Mouse (Mus musculus): Measurements from ENCODE around the gene Aig1. TPM values are rescaled to one million over a fixed set of nuclear protein-coding genes. Genes with fewer than 3 reads are reported as not detected.
A peak's percentile ranks its signal among the peaks of the same experiment; 100 is the strongest.

Aig1 gene
- total and polyA plus RNA-seq, 3 experiments, result 54.5 to 71.0 (median 62.8) TPM

DNA sequence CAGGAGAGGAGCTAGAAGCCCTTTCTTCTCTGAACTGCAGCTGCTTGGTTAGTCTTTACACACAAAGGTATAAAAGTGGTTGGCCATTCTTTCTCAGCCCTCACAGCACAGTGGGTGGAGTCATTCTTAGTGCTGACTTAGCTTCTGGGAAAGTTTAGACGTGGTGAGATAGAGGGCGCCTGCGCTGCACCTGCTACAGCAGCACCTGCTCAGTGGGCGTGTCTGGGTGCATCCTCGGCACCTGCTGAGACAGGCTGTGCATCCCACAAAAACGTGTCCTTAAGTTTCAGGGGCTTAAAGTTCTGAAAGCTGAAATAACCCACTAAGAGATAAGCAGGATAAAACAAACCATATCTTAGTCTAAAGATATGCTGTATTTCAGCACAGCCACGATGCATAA, 227.0 kb downstream of the Aig1 start:
- DNase-seq, result no peak
- TF ChIP-seq EP300 (IDR thresholded peaks at IDR 0.05; ENCODE audit: insufficient read depth, low read depth, low read length), result no peak
- no peak for TF ChIP-seq POLR2A (IDR thresholded peaks at IDR 0.05; ENCODE audit: insufficient read depth, low read depth, low read length)
- peak; percentile 36 for TF ChIP-seq CTCF (IDR thresholded peaks at IDR 0.05)
- intact Hi-C loops (cut with DNase I), result no loop called here

GRCm38 (mm10) chr10:13631796-13632195, 237.0 kb downstream of the Aig1 start:
- 33% methylated on average over 3 of the region's 3 CpGs for WGBS
- no peak overlapping the region for H3K9ac ChIP-seq (ENCODE audit: low read depth, low read length)
- H3K36me3 ChIP-seq (ENCODE audit: control insufficient read depth, insufficient read depth, low read length), result no peaks in the 10 kb centered on the region
- no peak overlapping the region for H3K4me3 ChIP-seq
- intact Hi-C loops (cut with DNase I), result no loop called here
- H3K79me2 ChIP-seq (replicated peaks; ENCODE audit: control insufficient read depth, insufficient read depth, low read length), result no peaks in the 10 kb centered on the region
- no peaks in the 10 kb centered on the region for H3K27me3 ChIP-seq (ENCODE audit: control insufficient read depth, insufficient read depth, low read length)
- TF ChIP-seq EP300 (IDR thresholded peaks at IDR 0.05; ENCODE audit: insufficient read depth, low read depth, low read length), result no peak
- no peak for TF ChIP-seq POLR2A (IDR thresholded peaks at IDR 0.05; ENCODE audit: insufficient read depth, low read depth, low read length)
- no peak for TF ChIP-seq CTCF (IDR thresholded peaks at IDR 0.05)
- no peaks in the 10 kb centered on the region for H3K4me1 ChIP-seq (ENCODE audit: control insufficient read depth, insufficient read depth, low read length)
- no peak for DNase-seq
- no peak overlapping the region for H3K27ac ChIP-seq

More for the DNA sequence above, 227.0 kb downstream of the Aig1 start:
- Histone ChIP-seq H3K9ac (ENCODE audit: low read depth, low read length) (no peak overlapping the region), H3K4me1 (ENCODE audit: control insufficient read depth, insufficient read depth, low read length) (no peaks in the 10 kb centered on the region), H3K27ac (no peak overlapping the region), H3K27me3 (ENCODE audit: control insufficient read depth, insufficient read depth, low read length) (no peaks in the 10 kb centered on the region), H3K4me3 (no peak overlapping the region), H3K36me3 (ENCODE audit: control insufficient read depth, insufficient read depth, low read length) (no peaks in the 10 kb centered on the region), H3K79me2 (replicated peaks; ENCODE audit: control insufficient read depth, insufficient read depth, low read length) (no peaks in the 10 kb centered on the region)
- WGBS, result 17% methylated on average over 7 of the region's 7 CpGs

DNA sequence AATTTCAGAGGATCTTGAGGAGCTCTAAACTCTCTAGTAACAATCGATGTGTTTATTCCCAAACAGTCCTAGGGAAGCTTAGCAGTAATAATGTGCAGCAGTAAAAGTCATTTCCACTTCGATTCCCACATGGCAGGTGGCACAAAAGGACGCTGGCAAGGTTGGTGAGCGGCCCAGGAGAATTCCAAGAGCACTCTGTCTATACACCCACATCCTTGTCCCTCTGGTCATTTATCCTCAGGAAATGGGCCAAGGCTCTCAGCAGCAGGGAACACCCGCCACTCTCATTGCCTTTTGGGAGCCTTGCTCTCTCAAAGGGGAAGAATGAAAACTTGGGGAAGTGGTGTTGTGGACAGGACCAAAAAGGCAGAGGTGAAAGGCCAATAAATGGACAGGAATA, 245.0 kb downstream of the Aig1 start:
- no peak for DNase-seq
- no peak overlapping the region for H3K9ac ChIP-seq (ENCODE audit: low read depth, low read length)
- intact Hi-C loops (cut with DNase I), result no loop called here
- no peak overlapping the region for H3K4me3 ChIP-seq
- TF ChIP-seq POLR2A (IDR thresholded peaks at IDR 0.05; ENCODE audit: insufficient read depth, low read depth, low read length) (no peak), EP300 (IDR thresholded peaks at IDR 0.05; ENCODE audit: insufficient read depth, low read depth, low read length) (no peak), CTCF (IDR thresholded peaks at IDR 0.05) (no peak)
- no peaks in the 10 kb centered on the region for H3K79me2 ChIP-seq (replicated peaks; ENCODE audit: control insufficient read depth, insufficient read depth, low read length)
- no peaks in the 10 kb centered on the region for H3K36me3 ChIP-seq (ENCODE audit: control insufficient read depth, insufficient read depth, low read length)
- no peaks in the 10 kb centered on the region for H3K27me3 ChIP-seq (ENCODE audit: control insufficient read depth, insufficient read depth, low read length)
- WGBS, result 80% methylated on average over 5 of the region's 5 CpGs
- no peaks in the 10 kb centered on the region for H3K4me1 ChIP-seq (ENCODE audit: control insufficient read depth, insufficient read depth, low read length)
- H3K27ac ChIP-seq, result no peak overlapping the region

DNA sequence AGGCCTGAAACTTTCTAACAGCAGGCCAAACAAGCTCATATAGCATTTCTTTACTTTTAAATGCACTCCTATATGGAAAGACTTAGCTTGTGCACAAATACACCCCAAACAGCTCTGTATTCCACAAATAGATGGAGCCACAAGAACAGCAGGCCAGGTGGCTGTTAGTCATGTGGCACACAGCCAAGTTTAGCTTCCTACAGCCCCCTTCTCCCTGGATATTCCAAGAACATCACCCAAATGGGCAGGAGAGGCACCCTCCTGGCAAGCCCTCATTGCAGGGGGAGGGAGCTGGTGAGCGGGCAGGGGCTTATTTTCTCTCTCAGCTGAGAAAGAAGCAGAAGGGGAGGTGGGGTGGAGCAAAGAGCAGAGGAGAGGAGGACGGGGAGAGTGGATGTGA, 267.9 kb downstream of the Aig1 start:
- TF ChIP-seq POLR2A (IDR thresholded peaks at IDR 0.05; ENCODE audit: insufficient read depth, low read depth, low read length), result no peak
- no peak for TF ChIP-seq CTCF (IDR thresholded peaks at IDR 0.05)
- no peak for TF ChIP-seq EP300 (IDR thresholded peaks at IDR 0.05; ENCODE audit: insufficient read depth, low read depth, low read length)
- intact Hi-C loops (cut with DNase I), result no loop called here
- no peak overlapping the region for H3K4me3 ChIP-seq
- no peaks in the 10 kb centered on the region; the same call in 1 of the 2 replicates for H3K4me1 ChIP-seq (ENCODE audit: control insufficient read depth, insufficient read depth, low read length)
- H3K27me3 ChIP-seq (ENCODE audit: control insufficient read depth, insufficient read depth, low read length), result no peaks in the 10 kb centered on the region
- no peaks in the 10 kb centered on the region for H3K36me3 ChIP-seq (ENCODE audit: control insufficient read depth, insufficient read depth, low read length)
- no peak overlapping the region for H3K27ac ChIP-seq
- 63% methylated on average over 2 of the region's 2 CpGs for WGBS
- no peak for DNase-seq
- no peak overlapping the region for H3K9ac ChIP-seq (ENCODE audit: low read depth, low read length)
- no peaks in the 10 kb centered on the region for H3K79me2 ChIP-seq (replicated peaks; ENCODE audit: control insufficient read depth, insufficient read depth, low read length)

DNA sequence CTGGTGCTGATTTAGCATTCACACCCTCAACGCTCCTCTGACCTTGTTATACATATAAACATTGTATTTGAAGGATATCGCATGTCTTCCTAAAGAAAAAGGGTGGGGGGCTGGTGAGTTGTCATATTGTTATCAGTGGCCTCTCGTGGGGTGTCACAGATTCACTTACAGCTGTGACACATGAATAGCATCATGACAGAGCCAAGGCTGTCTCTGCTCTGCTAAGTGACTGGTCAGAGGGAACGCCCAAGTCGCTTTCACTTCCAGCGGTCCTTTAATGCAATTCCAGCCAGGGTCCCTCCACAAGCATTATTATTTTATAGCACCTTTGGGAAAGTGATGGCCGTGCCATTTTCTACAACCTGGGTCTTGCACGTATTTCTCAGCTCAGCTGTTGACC, 271.3 kb downstream of the Aig1 start:
- WGBS, result 73% methylated on average over 8 of the region's 8 CpGs
- Histone ChIP-seq H3K27me3 (ENCODE audit: control insufficient read depth, insufficient read depth, low read length) (no peaks in the 10 kb centered on the region), H3K36me3 (ENCODE audit: control insufficient read depth, insufficient read depth, low read length) (no peaks in the 10 kb centered on the region), H3K4me3 (no peak overlapping the region), H3K79me2 (replicated peaks; ENCODE audit: control insufficient read depth, insufficient read depth, low read length) (no peaks in the 10 kb centered on the region), H3K4me1 (ENCODE audit: control insufficient read depth, insufficient read depth, low read length) (no peaks in the 10 kb centered on the region; the same call in 1 of the 2 replicates), H3K27ac (no peak overlapping the region), H3K9ac (ENCODE audit: low read depth, low read length) (no peak overlapping the region)
- intact Hi-C loops (cut with DNase I), result no loop called here
- no peak for DNase-seq
- TF ChIP-seq POLR2A (IDR thresholded peaks at IDR 0.05; ENCODE audit: insufficient read depth, low read depth, low read length) (no peak), EP300 (IDR thresholded peaks at IDR 0.05; ENCODE audit: insufficient read depth, low read depth, low read length) (no peak), CTCF (IDR thresholded peaks at IDR 0.05) (no peak)

Other genes with a start within 250 kb of the Aig1 start
- 10 to 100 TPM; 20.9 to 22.6 TPM for gene Hivep2, start 97.1 kb upstream of the Aig1 start, total RNA-seq (2021)
- gene Hivep2, start 97.1 kb upstream of the Aig1 start, polyA plus RNA-seq (2012; rRNA removed), result 5.3 and 10.3 TPM in 2 replicates